8 mouse cellular contexts compared by ENCODE assay signal in the genomic region with DNA sequence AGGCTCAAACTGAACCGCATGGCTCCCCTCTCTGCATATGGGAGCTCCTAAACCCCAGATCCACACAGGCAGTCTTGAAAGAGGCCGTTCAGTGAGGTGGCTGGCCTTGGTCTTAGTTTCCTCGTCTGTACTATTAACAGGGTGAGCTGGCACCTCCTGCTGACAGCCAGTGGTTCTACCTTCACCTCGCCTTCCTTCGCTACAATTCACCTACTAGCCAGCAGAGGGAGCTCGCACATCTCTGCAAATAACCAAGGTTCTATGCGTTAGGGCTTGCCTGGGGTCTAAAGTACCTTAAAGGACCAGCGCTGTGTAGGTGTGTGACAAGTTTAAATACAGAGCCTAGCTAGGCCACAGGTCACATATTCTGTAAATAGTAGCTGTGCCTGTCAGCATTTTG. TPM values are rescaled to one million over a fixed set of nuclear protein-coding genes. Genes with fewer than 3 reads are reported as not detected.
A peak's percentile ranks its signal among the peaks of the same experiment; 100 is the strongest.
DNase-seq lines count a peak whose midpoint lies in the region; ATAC-seq lines count a peak whose summit lies in the region.

No protein-coding gene starts in this region.

- no peaks in the 10 kb centered on the region for H3K9me3 ChIP-seq in hindbrain, embryonic 16.5 days (ENCODE audit: control insufficient read depth, low read length)

- no peaks in the 10 kb centered on the region for H3K27me3 ChIP-seq in hindbrain, embryonic 16.5 days (replicated peaks; ENCODE audit: control insufficient read depth, insufficient read depth, low read length)

- peaks cover 8% of the 10 kb centered on the region; the same call in 1 of the 2 replicates for H3K4me1 ChIP-seq in hindbrain, embryonic 16.5 days (ENCODE audit: control insufficient read depth, insufficient read depth, low read depth, low read length)

- H3K4me3 ChIP-seq in hindbrain, embryonic 16.5 days (ENCODE audit: low read length), result no peak overlapping the region

- peak; percentile 53 for ATAC-seq in hindbrain, embryonic 16.5 days

- no peak overlapping the region for H3K27ac ChIP-seq in hindbrain, embryonic 16.5 days (ENCODE audit: low read depth, low read length)

- H3K9ac ChIP-seq in hindbrain, embryonic 16.5 days (ENCODE audit: low read depth, low read length), result no peak overlapping the region

- 5% methylated on average over 8 of the region's 8 CpGs for WGBS in hindbrain, embryonic 16.5 days

- DNase-seq in R1 (ENCODE audit: low read depth, low spot score), result peak; percentile 90
- DNase-seq in cerebellum, postnatal 14 days, result peak; percentile 89 to 90
- peak; percentile 90 to 93 for DNase-seq in frontal cortex, postnatal 25 days (ENCODE audit: low spot score in 2 of 2)
- peak; percentile 84 for DNase-seq in left cerebral cortex, adult 11 months (ENCODE audit: low spot score)
- peak; percentile 88 for DNase-seq in lung, postnatal 25 days (ENCODE audit: low spot score)
- DNase-seq in retina, postnatal 1 day, result peak; percentile 94
- peak; percentile 85 for DNase-seq in thymus, postnatal 4 days

- no peaks in the 10 kb centered on the region for H3K36me3 ChIP-seq in hindbrain, embryonic 16.5 days (ENCODE audit: control insufficient read depth, insufficient read depth, low read length)

- H3K4me2 ChIP-seq in hindbrain, embryonic 16.5 days (ENCODE audit: low read length), result no peak overlapping the region

RNA-seq across cellular contexts. Expression of a gene that starts 9.9 kb away (rescaled TPM):
- not detected in 2 replicates for polyA plus RNA-seq in hindbrain, embryonic 16.5 days (2015; fragmentation: Nextera tagmentation; extraction: Ambion mirVana)

RNA-seq across cellular contexts. Expression of a gene that starts 28.5 kb away (rescaled TPM):
- polyA plus RNA-seq in hindbrain, embryonic 16.5 days (2015; fragmentation: Nextera tagmentation; extraction: Ambion mirVana), result 270 and 292 TPM in 2 replicates
